Mouse (Mus musculus) v-Abl transformed pro-B cells (cell line): ENCODE measurements around the gene Pifo.

Experiments
- in situ Hi-C, 2 experiments: fragments of 400-800 bp; cut with MboI; formaldehyde crosslinking; loops; one replicate each; pipeline ENCODE4 v1.15.1; 2025; ENCODE audit not compliant: unreplicated experiment in 2 of 2

Pifo gene

GRCm38 (mm10) chr3:105958974-105959580, 55.4 kb downstream of the Pifo start, which contains the start of gene Wdr77:
Gene Wdr77 (plus strand): TSS chr3:105959369.
- in situ Hi-C loops, result loop anchor here in 1 of 2 experiments (10.0 kb wide), 1 partner anchor 164 kb away; no protein-coding TSS in a partner anchor

DNA sequence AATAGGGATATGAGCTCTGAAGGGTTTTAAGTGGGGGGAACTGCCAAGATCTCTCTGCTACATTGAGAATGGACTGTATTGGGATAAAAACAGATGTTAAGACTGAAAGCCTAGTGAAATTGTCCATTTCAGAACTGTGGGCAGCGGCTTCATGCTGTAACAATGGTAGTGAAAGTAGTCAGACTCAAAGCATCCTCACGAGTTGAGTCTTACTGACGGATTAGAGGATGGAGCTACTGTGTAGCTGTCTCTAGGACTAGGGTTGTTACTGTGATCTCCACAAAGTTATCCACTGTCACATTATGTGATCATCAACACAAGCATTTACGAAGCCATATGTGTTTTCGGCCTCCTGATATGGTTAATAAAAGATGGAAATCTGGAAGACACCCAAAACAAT, 56.2 kb downstream of the Pifo start:
- in situ Hi-C loops, result loop anchor here in 1 of 2 experiments (10.0 kb wide), 1 partner anchor 163 kb away; no protein-coding TSS in a partner anchor

DNA sequence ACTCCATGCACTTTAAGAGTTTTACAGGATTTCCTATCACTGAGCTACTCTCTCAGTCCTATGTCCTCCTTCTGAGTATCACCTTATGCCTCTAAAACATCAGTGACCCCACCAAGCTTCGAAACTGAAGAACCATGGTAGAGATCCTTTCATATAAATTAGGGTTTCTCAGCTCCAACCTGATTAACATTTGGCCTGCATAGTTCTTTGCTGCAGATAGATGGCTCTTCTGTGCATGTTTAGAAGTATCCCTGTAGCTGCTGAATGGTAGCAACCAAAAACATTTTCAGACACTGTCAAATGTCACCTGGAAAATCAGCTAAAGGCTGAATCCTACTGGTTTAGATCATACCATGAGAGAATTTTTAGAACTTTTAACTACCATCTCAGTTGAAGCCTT, 57.2 kb downstream of the Pifo start:
- in situ Hi-C loops, result loop anchor here in 1 of 2 experiments (10.0 kb wide), 1 partner anchor 162 kb away; no protein-coding TSS in a partner anchor

DNA sequence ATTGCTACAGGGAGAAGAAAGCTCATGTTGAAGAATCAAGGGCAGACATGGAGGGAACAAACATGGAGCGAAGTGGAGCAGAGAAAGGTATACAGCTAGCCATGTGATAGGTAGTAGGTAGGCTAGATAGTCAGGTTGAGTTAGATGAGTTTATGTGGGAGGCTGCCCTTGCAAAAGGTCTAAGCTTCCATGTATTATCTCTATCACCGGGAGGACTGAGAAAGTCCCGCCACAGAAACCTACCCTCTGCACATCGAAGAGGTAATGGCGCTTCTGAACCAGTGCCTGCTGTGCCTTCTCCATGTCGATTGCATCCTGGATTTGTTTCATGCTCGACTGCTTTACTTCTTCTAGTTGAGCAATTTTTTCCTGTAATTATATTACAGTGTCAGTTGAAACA, 63.1 kb downstream of the Pifo start:
- in situ Hi-C loops, result loop anchor here in 1 of 2 experiments (10.0 kb wide), 1 partner anchor 157 kb away; no protein-coding TSS in a partner anchor
